Mouse (Mus musculus) common myeloid progenitor, adult 5-6 weeks (primary cell): Measurements from ENCODE around the gene Nhlrc1. TPM values are rescaled to one million over a fixed set of nuclear protein-coding genes. Genes with fewer than 3 reads are reported as not detected.

Source experiments
- total RNA-seq: library from RNA; stranded (forward); fragments of 200-1000, 187-1606 nt; gene quantifications from 2 replicates; pipeline ENCODE4 v1.2.3, GENCODE M21; 2017

Nhlrc1 gene
- total RNA-seq, 1 experiment from 2014 or later: 2.1 TPM

Other genes with a start within 250 kb of the Nhlrc1 start
- gene Kif13a, start 85.0 kb downstream of the Nhlrc1 start, total RNA-seq: 37.5 and 43.5 TPM in 2 replicates
- 12.6 and 13.5 TPM in 2 replicates for gene Kdm1b, start 28.6 kb upstream of the Nhlrc1 start, total RNA-seq
- 1.3 and 2.8 TPM in 2 replicates for gene Tpmt, start 29.9 kb upstream of the Nhlrc1 start, total RNA-seq
- 700 and 820 TPM in 2 replicates for gene Dek, start 91.4 kb upstream of the Nhlrc1 start, total RNA-seq
- 1.7 and 3.1 TPM in 2 replicates for gene Rnf144b, start 107.8 kb upstream of the Nhlrc1 start, total RNA-seq